Mouse (Mus musculus) ES-E14 (cell line): ENCODE results near the gene Muc1. TPM values are rescaled to one million over a fixed set of nuclear protein-coding genes. Genes with fewer than 3 reads are reported as not detected.

Experiments
- DNase-seq: peaks from one replicate; pipeline ENCODE4 v3.0.0-alpha.2; 2013; ENCODE audit warnings: low read depth, low spot score
- H3K27ac ChIP-seq: 2 replicates; pipeline ENCODE4 v1.5.1; 2012; ENCODE audit warnings: low read depth, mild to moderate bottlenecking, low read length, moderate library complexity, mixed read lengths; ENCODE audit not compliant: poor library complexity, insufficient read depth, severe bottlenecking
- H3K36me3 ChIP-seq: 2 replicates; pipeline ENCODE4 v1.6.1; 2012; ENCODE audit warnings: mild to moderate bottlenecking, low read length, moderate library complexity, mixed read lengths; ENCODE audit not compliant: control insufficient read depth, poor library complexity, insufficient read depth, severe bottlenecking
- H3K4me1 ChIP-seq, 2 experiments: fragments of 150-350 bp in 1 of 2; sonication (generic) in 1 of 2; 2 replicates each; pipeline ENCODE4 v1.6.1; 2012; ENCODE audit warnings: low read length in 2 of 2, mild to moderate bottlenecking in 1 of 2, mixed read lengths in 1 of 2; ENCODE audit not compliant: control insufficient read depth in 2 of 2, insufficient read depth in 2 of 2, poor library complexity in 1 of 2
- H3K4me3 ChIP-seq, 2 experiments: fragments of 150-350 bp in 1 of 2; sonication (generic) in 1 of 2; 2 replicates each; pipeline ENCODE4 v1.5.1; 2012; ENCODE audit warnings: low read length in 2 of 2, low read depth in 1 of 2, mild to moderate bottlenecking in 1 of 2, mixed read lengths in 1 of 2; ENCODE audit not compliant: insufficient read depth in 1 of 2, poor library complexity in 1 of 2, severe bottlenecking in 1 of 2
- H3K9ac ChIP-seq: 2 replicates; pipeline ENCODE4 v1.6.1; 2012; ENCODE audit warnings: low read depth, mild to moderate bottlenecking, low read length, mixed read lengths; ENCODE audit not compliant: poor library complexity, insufficient read depth, severe bottlenecking
- H3K9me3 ChIP-seq: fragments of 150-350 bp; sonication (generic); 2 replicates; pipeline ENCODE4 v1.6.1; 2012; ENCODE audit warnings: low read depth, mild to moderate bottlenecking, low read length; ENCODE audit not compliant: control insufficient read depth, insufficient read depth
- CHD2 ChIP-seq: IDR thresholded peaks from 2 replicates; pipeline ENCODE4 v1.6.1; 2014; ENCODE audit warnings: mild to moderate bottlenecking, low read depth, low read length, inconsistent platforms
- HCFC1 ChIP-seq: IDR thresholded peaks from 2 replicates; pipeline ENCODE4 v1.6.1; 2012; ENCODE audit warnings: low read length, inconsistent platforms, borderline replicate concordance; ENCODE audit not compliant: insufficient read depth
- MAFK ChIP-seq: IDR thresholded peaks from 2 replicates; pipeline ENCODE4 v1.6.1; 2014; ENCODE audit warnings: mild to moderate bottlenecking, low read depth, low read length, inconsistent platforms; ENCODE audit not compliant: insufficient read depth
- ZC3H11A ChIP-seq: IDR thresholded peaks from 2 replicates; pipeline ENCODE4 v1.6.1; 2012; ENCODE audit warnings: low read depth, mild to moderate bottlenecking, inconsistent platforms, low read length, borderline replicate concordance
- ZNF384 ChIP-seq: IDR thresholded peaks from 2 replicates; pipeline ENCODE4 v1.6.1; 2012; ENCODE audit warnings: low read depth, low read length, inconsistent platforms
- in situ Hi-C, 2 experiments: fragments of 600-800 bp; cut with MboI; formaldehyde crosslinking; loops; one replicate each; pipeline ENCODE4 v1.15.1; 2025; ENCODE audit warnings: low sequenced_read_pairs in 2 of 2, inconsistent platforms in 1 of 2; ENCODE audit not compliant: unreplicated experiment in 2 of 2
- total RNA-seq: library from RNA; depleted of rRNA; stranded (reverse); fragments of 300-350 nt; gene quantifications from 2 replicates; pipeline ENCODE4 v1.2.3, GENCODE M21; 2012

The Muc1 gene
- total RNA-seq, 1 experiment = 3.0 TPM

DNA sequence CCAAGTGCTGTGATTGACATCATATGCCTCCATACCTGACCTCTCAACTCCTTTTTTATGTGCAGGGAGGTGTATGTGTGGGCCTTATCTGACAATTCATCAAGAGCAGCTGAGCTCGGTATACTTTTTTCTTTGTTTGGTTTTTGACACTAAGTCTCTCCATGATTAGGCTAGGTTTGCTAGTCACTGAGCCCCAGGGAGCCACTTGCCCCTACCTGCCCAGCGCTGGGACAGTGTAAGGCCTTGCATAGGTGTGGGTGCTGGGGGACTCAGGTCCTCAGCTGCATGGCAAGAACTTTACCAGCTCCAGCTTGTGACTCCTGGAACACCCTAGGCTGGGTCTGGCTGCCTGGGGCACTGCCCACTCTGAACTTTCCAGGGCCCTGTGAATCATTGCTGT is 22.2 kb upstream of the Muc1 start:
- no peak for TF ChIP-seq HCFC1
- TF ChIP-seq MAFK = no peak
- no peak for TF ChIP-seq CHD2
- TF ChIP-seq ZC3H11A = no peak
- TF ChIP-seq ZNF384 = no peak
- Histone ChIP-seq H3K36me3 (peaks cover 56% of the 10 kb centered on the region), H3K4me3 (no peak overlapping the region), H3K9me3 (no peaks in the 10 kb centered on the region), H3K4me1 (peaks cover 0 to 2% of the 10 kb centered on the region in 2 experiments; a peak in 1 of 4 replicates), H3K9ac (no peak overlapping the region), H3K27ac (no peak overlapping the region)
- in situ Hi-C loops = no loop called here
- no peak for DNase-seq

DNA sequence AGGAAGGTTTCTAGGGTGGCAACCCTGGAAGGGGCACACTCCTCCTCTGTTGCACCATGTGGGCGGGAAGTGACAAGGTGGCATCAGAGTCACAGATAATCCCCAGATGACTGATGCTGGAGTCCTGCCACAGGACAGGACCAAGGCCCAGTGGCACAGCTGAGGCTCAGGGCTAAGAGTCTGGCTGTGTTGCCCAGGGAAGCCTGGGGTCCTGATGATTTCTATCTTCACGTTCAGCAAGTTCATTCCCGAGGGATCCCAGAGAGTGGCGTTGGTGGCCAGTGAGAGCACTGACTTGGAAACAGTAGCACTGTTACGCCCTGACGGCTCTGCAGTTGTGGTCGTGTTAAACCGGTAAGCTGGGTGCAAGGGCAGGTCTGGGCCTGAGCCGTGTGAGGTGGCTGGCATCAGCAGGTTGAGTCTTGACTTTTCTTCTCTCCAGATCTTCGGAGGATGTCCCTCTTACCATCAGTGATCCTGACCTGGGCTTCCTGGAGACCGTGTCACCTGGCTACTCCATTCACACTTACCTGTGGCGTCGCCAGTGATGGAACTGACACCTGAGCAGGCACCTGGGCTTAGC is 20.7 kb upstream of the Muc1 start:
- in situ Hi-C loops = no loop called here
- DNase-seq = no peak
- no peak for TF ChIP-seq ZC3H11A
- TF ChIP-seq ZNF384 = no peak
- no peak for TF ChIP-seq CHD2
- no peak for TF ChIP-seq HCFC1
- no peak for TF ChIP-seq MAFK
- no peak overlapping the region for H3K9ac ChIP-seq
- H3K4me3 ChIP-seq = no peak overlapping the region
- H3K27ac ChIP-seq = no peak overlapping the region
- H3K4me1 ChIP-seq = peaks cover 3% of the 10 kb centered on the region in 2 experiments; a peak in 1 of 4 replicates
- no peaks in the 10 kb centered on the region for H3K9me3 ChIP-seq
- peaks cover 56% of the 10 kb centered on the region for H3K36me3 ChIP-seq

DNA sequence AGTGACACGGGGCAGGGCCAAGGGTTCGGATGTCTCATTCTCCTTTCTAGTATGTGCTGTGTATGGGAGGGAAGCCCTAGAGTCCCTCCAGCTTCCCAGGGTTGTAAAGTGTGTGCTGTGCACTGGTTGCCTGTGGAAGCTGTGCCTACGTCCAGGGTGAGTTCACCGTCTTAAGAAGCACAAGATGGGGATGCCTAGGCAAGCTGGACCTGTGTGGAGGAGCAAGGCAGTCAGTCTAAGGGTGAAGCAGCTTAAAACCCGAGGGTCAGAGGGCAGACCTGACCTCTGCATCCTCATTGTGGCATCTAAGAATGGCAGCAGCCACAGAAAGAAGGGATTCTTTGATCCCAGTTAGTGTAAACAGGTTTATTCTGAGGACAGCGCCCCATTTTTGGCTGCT is 20.1 kb upstream of the Muc1 start:
- Histone ChIP-seq H3K9me3 (no peaks in the 10 kb centered on the region), H3K9ac (no peak overlapping the region), H3K4me1 (peaks cover 2 to 3% of the 10 kb centered on the region in 2 experiments; a peak in 1 of 4 replicates), H3K36me3 (peaks cover 56% of the 10 kb centered on the region), H3K4me3 (no peak overlapping the region), H3K27ac (no peak overlapping the region)
- in situ Hi-C loops = no loop called here
- TF ChIP-seq MAFK (no peak), HCFC1 (no peak), ZNF384 (no peak), CHD2 (no peak), ZC3H11A (no peak)
- DNase-seq = no peak

DNA sequence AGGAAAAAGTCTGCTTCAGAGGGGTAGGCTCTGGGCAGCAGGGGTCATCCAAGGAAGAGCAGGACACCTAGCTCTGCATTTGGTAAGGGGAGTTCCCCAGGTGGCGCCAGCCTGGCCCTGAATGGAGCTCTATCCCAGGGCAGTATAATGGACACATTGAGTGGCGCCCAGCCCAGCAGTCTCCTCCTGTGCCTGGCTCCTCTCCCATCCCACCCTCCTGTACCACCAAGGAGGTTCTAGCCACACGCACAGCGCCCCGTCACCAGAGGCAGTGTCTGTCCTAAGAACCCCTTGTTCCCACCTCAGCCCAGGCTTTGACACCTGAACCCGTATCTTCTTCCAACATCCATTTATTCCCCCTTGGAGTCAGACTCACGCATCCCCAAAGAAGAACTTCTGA is 19.1 kb upstream of the Muc1 start:
- in situ Hi-C loops = no loop called here
- no peaks in the 10 kb centered on the region for H3K9me3 ChIP-seq
- no peak overlapping the region for H3K9ac ChIP-seq
- TF ChIP-seq CHD2 (no peak), MAFK (no peak), HCFC1 (no peak), ZC3H11A (no peak), ZNF384 (no peak)
- no peak overlapping the region for H3K27ac ChIP-seq
- H3K4me3 ChIP-seq = no peak overlapping the region
- H3K4me1 ChIP-seq = peaks cover 3% of the 10 kb centered on the region in 2 experiments; a peak in 1 of 4 replicates
- H3K36me3 ChIP-seq = peaks cover 49% of the 10 kb centered on the region
- DNase-seq = no peak

DNA sequence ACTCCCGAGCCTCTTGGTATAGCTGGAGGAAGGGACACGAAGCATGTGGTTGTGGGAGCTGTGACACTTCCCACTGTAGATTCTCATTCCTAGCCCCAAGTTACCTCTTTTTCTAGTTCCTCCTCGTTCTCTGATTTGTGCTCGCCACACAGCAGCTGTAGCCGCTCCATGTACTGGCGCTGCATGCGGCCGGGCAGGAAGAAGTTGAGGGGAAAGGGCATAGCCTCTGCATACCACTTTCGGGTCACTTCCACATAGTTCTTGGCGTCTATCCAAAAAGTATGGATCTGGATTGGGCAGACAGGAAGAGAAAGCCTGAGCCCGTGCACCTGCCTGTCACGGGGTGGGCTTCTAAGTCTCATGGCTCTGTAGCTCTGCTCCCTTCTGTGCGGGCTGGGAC is 18.7 kb upstream of the Muc1 start:
- in situ Hi-C loops = no loop called here
- peaks cover 3 to 5% of the 10 kb centered on the region in 2 experiments; a peak in 2 of 4 replicates for H3K4me1 ChIP-seq
- peaks cover 46% of the 10 kb centered on the region for H3K36me3 ChIP-seq
- no peak for DNase-seq
- H3K9me3 ChIP-seq = no peaks in the 10 kb centered on the region
- no peak overlapping the region for H3K4me3 ChIP-seq
- no peak overlapping the region for H3K9ac ChIP-seq
- no peak overlapping the region for H3K27ac ChIP-seq
- TF ChIP-seq ZNF384 (no peak), CHD2 (no peak), ZC3H11A (no peak), HCFC1 (no peak), MAFK (no peak)
